Mouse (Mus musculus) liver, embryonic 12.5 days (tissue): ENCODE results near the gene Aqr. TPM values are rescaled to one million over a fixed set of nuclear protein-coding genes. Genes with fewer than 3 reads are reported as not detected.
"Not testable (repeated sequence)": the region's sequence is repeated elsewhere in the genome, so short reads cannot be mapped to it uniquely, and the experiment has no call there.

Source experiments
- ATAC-seq: fragments of 200-750 bp; cut with Nextera tagmentation; 2 replicates; pipeline ENCODE4 v1.8.0; 2017; ENCODE audit warnings: moderate number of reproducible peaks, mild to moderate bottlenecking, moderate library complexity
- H3K27ac ChIP-seq: fragments of 300-500 bp; sonication (generic); 2 replicates; pipeline ENCODE4 v1.5.1; 2016; ENCODE audit warnings: mild to moderate bottlenecking
- H3K27me3 ChIP-seq: fragments of 300-500 bp; sonication (generic); replicated peaks from 2 replicates; pipeline ENCODE4 v1.6.1; 2016; ENCODE audit warnings: mild to moderate bottlenecking, moderate library complexity
- H3K36me3 ChIP-seq: fragments of 300-500 bp; sonication (generic); 2 replicates; pipeline ENCODE4 v1.6.1; 2016; ENCODE audit warnings: mild to moderate bottlenecking, moderate library complexity
- H3K4me1 ChIP-seq: fragments of 300-500 bp; sonication (generic); 2 replicates; pipeline ENCODE4 v1.6.1; 2016
- H3K4me2 ChIP-seq: fragments of 300-500 bp; sonication (generic); 2 replicates; pipeline ENCODE4 v1.6.1; 2016; ENCODE audit warnings: mild to moderate bottlenecking, moderate library complexity
- H3K4me3 ChIP-seq: fragments of 300-500 bp; sonication (generic); 2 replicates; pipeline ENCODE4 v1.5.1; 2016; ENCODE audit warnings: mild to moderate bottlenecking, moderate library complexity
- H3K9ac ChIP-seq: fragments of 300-500 bp; sonication (generic); 2 replicates; pipeline ENCODE4 v1.6.1; 2016; ENCODE audit warnings: mild to moderate bottlenecking, moderate library complexity
- H3K9me3 ChIP-seq: fragments of 300-500 bp; sonication (generic); replicated peaks from 2 replicates; pipeline ENCODE4 v1.6.1; 2016; ENCODE audit warnings: mild to moderate bottlenecking, moderate library complexity
- WGBS: fragments of 180-500 bp; shearing (Covaris S2); methylation state at CpG from one replicate; pipeline ENCODE4 v1.1.7; 2016; ENCODE audit not compliant: insufficient replicate concordance; 5-methylcytosine and 5-hydroxymethylcytosine counted together
- polyA plus RNA-seq: library from polyadenylated mRNA; unstranded; fragments of >200 nt; fragmentation: Nextera tagmentation; extraction: Ambion mirVana; gene quantifications from 2 replicates; pipeline ENCODE4 v1.2.1, GENCODE M21; 2016

Gene Aqr
- polyA plus RNA-seq = 36.2 and 37.4 TPM in 2 replicates

DNA sequence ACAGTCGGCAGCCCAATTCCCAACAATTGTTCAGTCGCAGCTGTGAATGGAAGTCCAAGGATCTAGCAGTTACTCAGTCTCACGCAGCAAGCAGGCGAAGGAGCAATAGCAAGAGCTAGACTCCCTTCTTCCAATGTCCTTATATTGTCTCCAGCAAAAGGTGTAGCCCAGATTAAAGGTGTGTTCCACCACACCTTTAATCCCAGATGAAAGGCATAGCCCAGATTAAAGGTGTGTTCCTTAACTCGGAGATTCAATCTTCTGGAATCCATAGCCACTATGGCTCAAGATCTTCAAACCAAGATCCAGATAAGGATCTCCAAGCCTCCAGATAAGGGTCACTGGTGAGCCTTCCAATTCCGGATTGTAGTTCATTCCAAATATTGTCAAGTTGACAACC is at the start of gene Aqr:
Aqr (minus strand) TSS at position 101 of the 400 bp plus-strand sequence.
- H3K36me3 ChIP-seq, H3K9ac ChIP-seq, ATAC-seq, H3K4me1 ChIP-seq, H3K4me2 ChIP-seq, H3K27ac ChIP-seq, H3K4me3 ChIP-seq, H3K27me3 ChIP-seq, H3K9me3 ChIP-seq: not testable (repeated sequence)
- WGBS = 44% methylated on average over 1 of the region's 6 CpGs

GRCm38 (mm10) chr2:114236566-114236965 is 49.7 kb upstream of the Aqr start:
- Histone ChIP-seq H3K36me3 (no peaks in the 10 kb centered on the region), H3K9ac (no peak overlapping the region), H3K4me3 (no peak overlapping the region), H3K4me1 (no peaks in the 10 kb centered on the region), H3K27me3 (peaks cover 7% of the 10 kb centered on the region), H3K27ac (no peak overlapping the region), H3K4me2 (no peak overlapping the region), H3K9me3 (no peaks in the 10 kb centered on the region)
- 64% methylated on average over 1 of the region's 1 CpGs for whole genome bisulfite sequencing
- no peak for ATAC-seq

DNA sequence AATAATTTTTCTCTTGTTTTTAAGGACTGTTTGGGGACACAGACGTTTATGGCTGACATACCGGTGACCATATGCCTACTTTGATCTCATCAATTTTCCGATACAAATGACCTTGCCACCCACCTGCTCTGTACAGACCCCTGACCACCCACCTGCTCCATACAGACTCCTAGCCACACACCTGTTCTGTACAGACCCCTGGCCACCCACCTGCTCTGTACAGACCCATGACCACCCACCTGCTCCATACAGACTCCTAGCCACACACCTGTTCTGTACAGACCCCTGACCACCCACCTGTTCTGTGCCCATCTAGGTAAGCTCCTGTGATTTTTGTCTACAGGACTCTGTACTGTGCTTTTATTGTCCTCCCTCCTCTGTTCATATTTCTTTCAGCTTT is 48.8 kb upstream of the Aqr start:
- WGBS = 81% methylated on average over 3 of the region's 3 CpGs
- no peak for ATAC-seq
- H3K9me3 ChIP-seq = no peaks in the 10 kb centered on the region
- H3K27ac ChIP-seq = no peak overlapping the region
- H3K4me3 ChIP-seq = no peak overlapping the region
- no peaks in the 10 kb centered on the region for H3K4me1 ChIP-seq
- H3K9ac ChIP-seq = no peak overlapping the region
- peaks cover 7% of the 10 kb centered on the region for H3K27me3 ChIP-seq
- no peak overlapping the region for H3K4me2 ChIP-seq
- no peaks in the 10 kb centered on the region for H3K36me3 ChIP-seq

- H3K27me3 ChIP-seq = no peaks in the 10 kb centered on the region
- ATAC-seq = no peak
- no peaks in the 10 kb centered on the region for H3K4me1 ChIP-seq
- no peak overlapping the region for H3K9ac ChIP-seq
- H3K36me3 ChIP-seq = no peaks in the 10 kb centered on the region
- H3K4me2 ChIP-seq = no peak overlapping the region
- no peak overlapping the region for H3K27ac ChIP-seq
- no peaks in the 10 kb centered on the region for H3K9me3 ChIP-seq
- no peak overlapping the region for H3K4me3 ChIP-seq
- 62% methylated on average over 2 of the region's 2 CpGs for WGBS
These were observed 44.4 kb upstream of the Aqr start for GRCm38 (mm10) chr2:114231248-114231647.

GRCm38 (mm10) chr2:114228672-114229071 is 41.8 kb upstream of the Aqr start:
- Histone ChIP-seq H3K9me3 (no peaks in the 10 kb centered on the region), H3K36me3 (no peaks in the 10 kb centered on the region), H3K27ac (no peak overlapping the region), H3K9ac (no peak overlapping the region), H3K27me3 (no peaks in the 10 kb centered on the region), H3K4me3 (no peak overlapping the region), H3K4me1 (no peaks in the 10 kb centered on the region), H3K4me2 (no peak overlapping the region)
- WGBS = 54% methylated on average over 2 of the region's 2 CpGs
- no peak for ATAC-seq

- no peak overlapping the region for H3K9ac ChIP-seq
- 50% methylated on average over 6 of the region's 6 CpGs for WGBS
- H3K9me3 ChIP-seq = no peaks in the 10 kb centered on the region
- no peak overlapping the region for H3K4me2 ChIP-seq
- ATAC-seq = no peak
- no peak overlapping the region for H3K27ac ChIP-seq
- no peaks in the 10 kb centered on the region for H3K36me3 ChIP-seq
- no peak overlapping the region for H3K4me3 ChIP-seq
- no peaks in the 10 kb centered on the region; the same call in 1 of the 2 replicates for H3K27me3 ChIP-seq
- H3K4me1 ChIP-seq = peaks cover 4% of the 10 kb centered on the region
These were observed 18.2 kb upstream of the Aqr start for GRCm38 (mm10) chr2:114205036-114205435.

GRCm38 (mm10) chr2:114201574-114201973 is 14.8 kb upstream of the Aqr start:
- peak overlapping the region; percentile 72 for H3K4me3 ChIP-seq
- no peak overlapping the region for H3K27ac ChIP-seq
- H3K4me2 ChIP-seq = peak overlapping the region; percentile 75
- H3K36me3 ChIP-seq = peaks cover 8% of the 10 kb centered on the region
- peak overlapping the region; percentile 78 for H3K9ac ChIP-seq
- 26% methylated on average over 4 of the region's 4 CpGs for WGBS
- H3K27me3 ChIP-seq = no peaks in the 10 kb centered on the region; the same call in 1 of the 2 replicates
- H3K9me3 ChIP-seq = no peaks in the 10 kb centered on the region
- no peak for ATAC-seq
- H3K4me1 ChIP-seq = peaks cover 12% of the 10 kb centered on the region

GRCm38 (mm10) chr2:114200932-114201559 is 14.2 kb upstream of the Aqr start, which contains the start of gene Zfp770:
Zfp770 (minus strand) TSS chr2:114201469.
- peak; percentile 91 for ATAC-seq
- WGBS = under 1% methylated on average over 36 of the region's 36 CpGs
- peak within 1 kb of the TSS; percentile 78 for H3K9ac ChIP-seq

DNA sequence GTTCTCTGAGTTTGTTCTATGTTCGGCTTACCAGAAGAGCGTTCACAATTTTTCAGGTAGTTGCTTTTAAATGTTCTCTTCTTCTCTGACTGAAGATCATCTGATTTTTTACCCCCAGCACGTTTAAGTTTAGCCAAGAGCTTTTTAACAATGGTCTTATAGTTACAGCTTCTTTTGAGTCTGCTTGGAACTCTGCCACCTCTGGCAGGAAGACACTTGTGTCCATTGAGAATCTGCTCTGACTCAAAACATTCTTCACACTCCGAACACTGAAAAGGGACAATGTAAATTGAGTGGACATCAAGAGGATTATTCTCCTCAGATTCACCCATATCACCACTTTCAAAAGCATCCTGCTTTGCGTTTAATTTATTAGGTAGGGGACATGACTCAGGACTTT is 9.6 kb upstream of the Aqr start:
- ATAC-seq = no peak
- no peaks in the 10 kb centered on the region for H3K27me3 ChIP-seq
- H3K9me3 ChIP-seq = no peaks in the 10 kb centered on the region
- H3K4me3 ChIP-seq = no peak overlapping the region
- WGBS = 86% methylated on average over 5 of the region's 5 CpGs
- peaks cover 32% of the 10 kb centered on the region for H3K36me3 ChIP-seq
- H3K9ac ChIP-seq = no peak overlapping the region
- no peak overlapping the region for H3K27ac ChIP-seq
- H3K4me1 ChIP-seq = peaks cover 12% of the 10 kb centered on the region
- no peak overlapping the region for H3K4me2 ChIP-seq

More at GRCm38 (mm10) chr2:114200932-114201559, 14.2 kb upstream of the Aqr start, which contains the start of gene Zfp770:
- Histone ChIP-seq H3K4me1 (peaks cover 12% of the 10 kb centered on the region), H3K4me2 (peak within 1 kb of the TSS; percentile 75), H3K27ac (peak within 1 kb of the TSS; percentile 75), H3K9me3 (no peaks in the 10 kb centered on the region), H3K36me3 (peaks cover 14% of the 10 kb centered on the region), H3K4me3 (peak within 1 kb of the TSS; percentile 72), H3K27me3 (no peaks in the 10 kb centered on the region; the same call in 1 of the 2 replicates)

DNA sequence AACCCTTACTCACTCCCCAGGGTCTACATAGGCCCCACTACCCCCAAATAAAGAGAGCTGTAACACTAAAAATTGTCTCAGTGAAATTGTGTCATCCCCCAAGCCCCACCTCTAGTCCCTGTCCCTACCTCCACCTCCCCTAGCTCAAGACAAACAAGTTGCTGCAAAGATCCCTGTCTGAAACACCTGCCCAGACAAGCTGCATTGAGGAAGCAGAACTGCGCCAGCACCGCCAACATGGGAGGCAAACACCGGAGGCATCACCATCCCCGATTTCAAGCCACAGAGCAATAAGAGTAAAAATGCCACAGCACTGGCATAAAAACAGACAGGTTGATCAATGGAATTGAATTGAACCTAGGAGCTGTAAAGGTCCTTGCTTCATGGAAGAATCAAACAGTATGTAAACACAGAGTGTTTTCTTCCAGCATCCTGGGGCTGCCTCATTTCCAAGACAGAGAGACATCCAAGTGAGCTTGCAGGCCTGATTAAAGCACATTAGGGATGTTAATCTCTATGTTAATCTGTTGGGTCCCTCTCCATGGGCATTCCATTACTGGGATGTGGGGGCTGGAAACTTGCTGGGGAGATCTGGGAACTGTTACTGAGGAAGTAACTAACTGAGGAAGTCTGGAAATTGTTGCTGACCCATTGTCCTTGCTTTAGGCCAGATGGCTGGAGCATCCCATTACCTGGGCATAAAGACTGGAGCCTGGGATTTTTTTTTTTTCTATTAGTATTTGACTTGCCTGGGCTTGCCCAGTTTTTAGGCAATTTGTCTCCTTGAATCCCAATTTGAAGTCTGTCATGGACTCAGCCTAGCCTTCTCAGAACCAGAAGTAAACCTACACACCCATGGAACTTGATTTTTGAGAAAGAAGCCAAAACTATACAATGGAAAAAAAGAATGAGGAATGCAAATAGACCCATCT is 8.8 kb downstream of the Aqr start:
- H3K4me3 ChIP-seq = no peak overlapping the region
- no peaks in the 10 kb centered on the region for H3K27me3 ChIP-seq
- WGBS = 58% methylated on average over 4 of the region's 4 CpGs
- no peak overlapping the region for H3K4me2 ChIP-seq
- no peak for ATAC-seq
- H3K4me1 ChIP-seq = peaks cover 16% of the 10 kb centered on the region
- no peak overlapping the region for H3K9ac ChIP-seq
- H3K36me3 ChIP-seq = no peaks in the 10 kb centered on the region
- H3K9me3 ChIP-seq = no peaks in the 10 kb centered on the region
- no peak overlapping the region for H3K27ac ChIP-seq

DNA sequence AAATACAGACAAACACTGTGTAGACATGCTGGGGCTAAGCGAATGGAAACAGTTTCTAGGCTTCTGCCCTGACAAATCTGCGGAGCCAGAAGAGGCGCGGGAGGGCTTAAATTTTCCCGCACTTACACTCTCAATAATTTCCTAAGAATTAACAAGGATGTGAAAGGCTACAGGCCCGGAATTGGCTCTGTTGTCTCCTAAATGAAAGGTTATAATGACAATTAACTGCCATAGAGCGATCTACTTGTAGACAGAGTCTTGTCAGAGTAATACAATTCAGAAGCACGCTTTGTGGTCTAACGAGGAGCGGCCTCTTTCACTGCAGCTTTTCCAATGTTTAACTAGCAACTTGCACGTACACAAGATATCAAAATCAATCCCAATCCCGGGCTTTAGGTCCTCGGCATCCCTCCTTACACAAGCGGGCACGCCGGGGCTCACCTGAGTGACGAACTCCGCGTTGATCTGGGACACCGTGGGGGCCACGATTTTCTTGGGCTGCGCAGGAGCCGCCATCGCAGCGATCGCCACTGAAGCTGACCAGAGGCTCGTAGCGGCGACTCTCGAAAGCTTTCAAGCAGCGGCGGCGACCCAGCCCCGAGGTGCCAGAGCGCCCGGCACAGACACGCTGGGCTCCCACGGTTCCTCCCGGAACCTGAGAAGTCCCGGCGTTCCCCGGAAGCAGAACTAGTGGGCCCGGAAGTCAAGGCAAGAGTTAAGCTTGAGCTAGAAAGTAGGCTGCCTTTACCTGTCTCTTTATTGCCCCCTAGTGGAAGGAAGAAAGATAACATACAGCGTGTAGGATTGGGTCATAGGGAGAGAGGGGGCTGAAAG is 12.0 kb downstream of the Aqr start:
- Histone ChIP-seq H3K36me3 (peaks cover 22% of the 10 kb centered on the region), H3K27ac (peak overlapping the region; percentile 43), H3K4me3 (peak overlapping the region; percentile 88), H3K9ac (peak overlapping the region; percentile 84), H3K9me3 (no peaks in the 10 kb centered on the region), H3K4me1 (peaks cover 22% of the 10 kb centered on the region), H3K4me2 (peak overlapping the region; percentile 83), H3K27me3 (no peaks in the 10 kb centered on the region)
- ATAC-seq = peak; percentile 88
- WGBS = under 1% methylated on average over 44 of the region's 44 CpGs
